8 mouse cellular contexts compared by ENCODE assay signal in the genomic region with DNA sequence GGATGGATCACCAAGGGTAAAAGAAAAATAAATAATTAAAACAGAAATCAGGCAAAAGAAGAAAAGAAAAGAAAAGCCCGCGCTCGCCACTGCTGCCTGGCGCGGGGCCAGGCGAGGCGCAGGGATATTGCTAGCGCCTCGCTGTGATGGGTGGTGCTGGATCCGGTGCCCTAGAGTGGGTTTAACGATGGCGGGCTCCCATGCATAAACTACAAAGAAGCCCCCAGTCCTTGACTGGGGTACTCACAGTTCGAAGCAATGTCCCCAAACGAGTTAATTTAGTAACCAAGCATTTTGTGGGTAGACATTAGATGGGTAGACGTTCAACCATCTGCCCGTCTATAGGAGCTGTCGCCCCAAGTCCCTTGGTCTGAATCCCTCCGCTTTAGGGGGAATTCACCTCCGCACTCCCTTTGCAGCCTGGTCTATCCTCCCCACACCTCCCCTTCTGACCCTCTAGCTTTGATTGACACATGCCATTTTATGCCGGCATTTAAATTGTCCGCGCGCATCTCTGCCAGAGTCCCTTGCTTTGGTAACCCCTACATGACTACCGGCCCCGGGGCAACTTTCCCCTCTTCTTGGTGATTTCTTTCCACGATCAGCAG. TPM values are rescaled to one million over a fixed set of nuclear protein-coding genes. Genes with fewer than 3 reads are reported as not detected.
DNase-seq lines count a peak whose midpoint lies in the region; ATAC-seq lines count a peak whose summit lies in the region.

No protein-coding gene starts in this region.

- peak overlapping the region; percentile 37 for H3K9ac ChIP-seq in kidney, embryonic 15.5 days
- peak overlapping the region; percentile 38; the same call in 1 of the 2 replicates for H3K9ac ChIP-seq in lung, embryonic 16.5 days (ENCODE audit: low read length)
- peak overlapping the region; percentile 64 for H3K9ac ChIP-seq in stomach, embryonic 16.5 days (ENCODE audit: low read length)

- WGBS in kidney, embryonic 15.5 days: under 1% methylated on average over 26 of the region's 26 CpGs
- WGBS in lung, embryonic 16.5 days: 0% methylated on average over 26 of the region's 26 CpGs
- under 1% methylated on average over 26 of the region's 26 CpGs for WGBS in stomach, embryonic 16.5 days

- no peak overlapping the region for H3K27ac ChIP-seq in kidney, embryonic 15.5 days
- H3K27ac ChIP-seq in lung, embryonic 16.5 days (ENCODE audit: low read length): no peak overlapping the region
- H3K27ac ChIP-seq in stomach, embryonic 16.5 days (ENCODE audit: low read length): no peak overlapping the region

- peak overlapping the region; percentile 99 for H3K4me2 ChIP-seq in kidney, embryonic 15.5 days
- peak overlapping the region; percentile 96 for H3K4me2 ChIP-seq in lung, embryonic 16.5 days (ENCODE audit: low read depth, low read length)
- peak overlapping the region; percentile 98 for H3K4me2 ChIP-seq in stomach, embryonic 16.5 days (ENCODE audit: low read depth, low read length)

- peaks cover 53% of the 10 kb centered on the region for H3K4me1 ChIP-seq in kidney, embryonic 15.5 days
- H3K4me1 ChIP-seq in lung, embryonic 16.5 days (replicated peaks; ENCODE audit: control insufficient read depth, insufficient read depth, low read length): peaks cover 27% of the 10 kb centered on the region
- peaks cover 25% of the 10 kb centered on the region for H3K4me1 ChIP-seq in stomach, embryonic 16.5 days (ENCODE audit: control insufficient read depth, insufficient read depth, low read length)

- H3K36me3 ChIP-seq in kidney, embryonic 15.5 days: no peaks in the 10 kb centered on the region
- H3K36me3 ChIP-seq in lung, embryonic 16.5 days (ENCODE audit: control insufficient read depth, insufficient read depth, low read length): no peaks in the 10 kb centered on the region
- no peaks in the 10 kb centered on the region for H3K36me3 ChIP-seq in stomach, embryonic 16.5 days (ENCODE audit: control insufficient read depth, insufficient read depth, low read length)

- H3K4me3 ChIP-seq in kidney, embryonic 15.5 days (replicated peaks): peak overlapping the region; percentile 56
- peak overlapping the region; percentile 61 for H3K4me3 ChIP-seq in lung, embryonic 16.5 days (ENCODE audit: low read length)
- H3K4me3 ChIP-seq in stomach, embryonic 16.5 days (replicated peaks; ENCODE audit: low read length): peak overlapping the region; percentile 67

- peak; percentile 1; the same call in 1 of the 2 replicates for ATAC-seq in frontal cortex, adult (ENCODE audit: low TSS enrichment)
- peak; percentile 24; the same call in 1 of the 2 replicates for ATAC-seq in kidney, embryonic 15.5 days (replicated peaks; ENCODE audit: low FRiP score)
- 0 out of 2 replicates have a peak, but pooled peaks have one; percentile 16 for ATAC-seq in lung, embryonic 16.5 days (ENCODE audit: low read depth)
- no peak for ATAC-seq in stomach, embryonic 16.5 days (ENCODE audit: insufficient read depth, low FRiP score)

- peaks cover 69% of the 10 kb centered on the region for H3K27me3 ChIP-seq in kidney, embryonic 15.5 days
- peaks cover 37% of the 10 kb centered on the region for H3K27me3 ChIP-seq in lung, embryonic 16.5 days (ENCODE audit: control insufficient read depth, insufficient read depth, low read depth, low read length)
- peaks cover 26% of the 10 kb centered on the region for H3K27me3 ChIP-seq in stomach, embryonic 16.5 days (ENCODE audit: control insufficient read depth, insufficient read depth, low read length)

- DNase-seq in left cerebral cortex, adult 18-20 months (ENCODE audit: low spot score in 2 of 2): peak; percentile 39 to 72
- DNase-seq in left cerebral cortex, adult 11 months (ENCODE audit: low spot score): no peak
- DNase-seq in cerebellum, adult 18-20 months: peak; percentile 19 to 60
- DNase-seq in spleen, postnatal 4 days (ENCODE audit: low spot score in 2 of 2): no peak

- no peaks in the 10 kb centered on the region for H3K9me3 ChIP-seq in kidney, embryonic 15.5 days (replicated peaks)
- H3K9me3 ChIP-seq in lung, embryonic 16.5 days (ENCODE audit: control insufficient read depth, low read length): no peaks in the 10 kb centered on the region
- H3K9me3 ChIP-seq in stomach, embryonic 16.5 days (replicated peaks; ENCODE audit: control insufficient read depth, low read length): no peaks in the 10 kb centered on the region

RNA-seq across cellular contexts. Expression of a gene that starts 0.7 kb away (rescaled TPM):
- total RNA-seq in left cerebral cortex, adult 18-20 months (2021): 100 to 1,000 TPM; 178 to 187 TPM
- polyA plus RNA-seq in kidney, embryonic 15.5 days (2015; fragmentation: Nextera tagmentation; extraction: Ambion mirVana): 0.34 and 0.35 TPM in 2 replicates
- 0.16 and 0.20 TPM in 2 replicates for polyA plus RNA-seq in lung, embryonic 16.5 days (2015; fragmentation: Nextera tagmentation; extraction: Ambion mirVana)
- 0.57 and 0.65 TPM in 2 replicates for polyA plus RNA-seq in stomach, embryonic 16.5 days (2015; fragmentation: Nextera tagmentation; extraction: Ambion mirVana)

Comparison
In these comparisons a context has a peak if more than half of its experiments do, and no peak if none do; other contexts are left out.
1. DNase-seq: peak in left cerebral cortex, adult 18-20 months (2 of 2) and cerebellum, adult 18-20 months (2 of 2); none in left cerebral cortex, adult 11 months (single experiment) and spleen, postnatal 4 days (0 of 2).
2. Peak in every context shown above with its lines, with median percentiles within 50 percentile points of each other: H3K4me2 ChIP-seq, H3K4me3 ChIP-seq and H3K9ac ChIP-seq.